Mouse (Mus musculus): ENCODE measurements at regions not wholly inside any gene's neighbourhood (a gene's known extent, or its start where the extent isn't known, plus 50 kb on each side); places are given as distances from the start of the nearest gene placed in this dataset.

DNA sequence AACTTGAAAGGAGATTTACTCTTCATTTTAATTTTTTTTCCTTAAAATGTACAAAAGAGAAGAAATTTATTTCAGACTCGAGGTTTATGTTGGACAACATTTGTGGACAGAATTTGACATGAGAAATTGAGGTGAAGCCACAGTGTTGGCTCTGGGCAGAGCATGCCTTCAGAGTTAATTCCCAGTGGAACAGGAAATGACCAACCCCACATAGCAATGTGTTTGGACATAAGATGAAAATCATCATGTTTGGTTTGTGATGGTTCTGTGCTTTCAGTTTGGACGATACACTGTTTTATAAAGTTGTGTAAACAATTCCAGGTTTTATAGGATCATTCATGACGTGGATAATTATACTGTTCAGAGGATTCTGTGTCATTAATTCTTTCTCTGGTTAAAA, 271.9 kb upstream of the Mettl25 start:
- DNase-seq: no peak

DNA sequence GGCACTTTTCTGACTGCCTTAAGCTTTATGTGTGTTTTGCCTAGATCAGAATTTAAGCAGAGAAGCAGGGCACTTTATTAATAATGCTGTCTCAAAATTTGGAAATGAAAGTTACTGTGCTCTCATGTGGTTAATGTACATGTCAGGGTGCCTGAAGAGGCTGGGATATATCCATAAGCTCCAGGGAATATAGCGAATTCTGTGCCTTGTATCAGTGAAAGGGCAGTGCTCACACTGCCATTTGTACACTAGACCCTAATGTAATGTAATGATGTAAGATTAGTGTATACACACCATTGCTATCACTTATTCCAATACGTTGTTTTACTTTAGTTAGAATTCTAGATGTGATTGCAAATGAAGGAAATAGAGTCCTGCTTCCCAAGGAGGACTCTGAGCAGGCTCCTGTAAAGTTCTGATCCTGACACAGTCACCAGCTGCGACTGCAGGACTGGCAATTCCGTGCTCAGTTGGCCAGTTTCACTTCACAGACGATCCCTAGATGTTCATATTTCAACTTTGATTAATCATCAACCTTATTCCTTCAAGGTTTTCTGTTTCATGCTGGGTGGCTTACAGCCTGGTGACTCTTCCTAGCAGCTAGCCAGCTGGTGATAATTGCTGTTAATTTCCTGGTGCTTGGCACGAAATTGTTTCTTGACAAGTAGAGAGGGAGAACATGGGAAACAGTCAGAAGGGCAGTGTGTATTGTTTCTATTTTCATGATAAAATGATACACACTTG, 273.7 kb upstream of the Mettl25 start:
- DNase-seq: peak; percentile 8 to 13

DNA sequence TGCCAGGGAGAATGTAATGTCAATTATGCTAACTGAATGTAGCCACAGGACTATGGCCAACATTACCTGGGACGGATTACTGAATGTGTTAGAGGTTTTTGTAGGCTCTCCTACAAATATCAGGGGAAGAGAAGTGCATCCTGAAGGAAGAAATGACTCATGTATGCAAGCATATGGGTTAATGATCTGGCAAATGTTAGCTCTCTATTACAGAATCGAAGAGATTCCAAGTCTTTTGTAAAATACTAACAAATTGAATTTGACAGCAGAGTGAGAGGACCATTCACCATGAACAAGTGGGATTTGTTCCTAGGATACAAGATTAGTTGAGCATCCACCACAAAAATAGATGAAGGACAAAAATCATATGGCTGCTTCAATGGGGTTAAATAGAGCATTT, 280.6 kb upstream of the Mettl25 start:
- DNase-seq: no peak

DNA sequence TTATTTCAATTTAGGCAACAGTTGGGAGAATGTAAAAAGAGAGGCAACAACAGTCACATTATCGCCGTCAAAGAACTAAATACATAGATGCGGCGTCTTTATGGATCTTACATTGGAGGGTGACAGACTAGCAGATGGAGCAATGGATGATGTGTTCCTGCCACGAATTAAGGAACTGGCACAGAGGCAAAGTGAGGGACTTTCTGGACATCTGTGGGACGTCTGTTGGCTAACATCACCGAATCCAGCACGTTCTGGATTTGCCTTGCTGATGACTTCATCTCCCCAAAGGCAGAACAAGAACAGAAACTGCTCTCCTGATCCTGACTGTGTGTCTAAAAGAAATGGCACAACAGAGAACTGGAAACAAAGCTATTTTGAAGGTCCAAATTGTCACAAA, 281.8 kb upstream of the Mettl25 start:
- DNase-seq: peak in 1 of 2 experiments; percentile 7

DNA sequence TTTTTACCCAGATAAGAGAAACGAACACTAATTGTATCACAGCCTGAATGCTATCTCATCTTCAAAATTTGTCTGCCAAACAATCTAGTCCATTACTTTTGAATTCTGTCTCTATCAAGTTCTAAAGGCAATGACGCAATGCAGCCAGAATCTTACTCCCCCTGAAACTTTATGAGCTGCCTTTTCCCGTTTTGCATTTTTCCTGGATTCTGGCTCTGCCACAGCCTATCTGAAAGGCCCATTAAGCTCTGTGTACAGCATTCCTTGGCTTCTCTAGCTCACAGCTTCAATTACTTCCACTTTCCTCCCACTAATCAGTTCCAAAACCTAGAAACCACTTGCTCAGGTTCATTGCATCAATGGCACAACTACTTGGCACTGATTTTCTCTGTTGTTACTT, 298.0 kb upstream of the Ppfia2 start:
- no peak for DNase-seq

DNA sequence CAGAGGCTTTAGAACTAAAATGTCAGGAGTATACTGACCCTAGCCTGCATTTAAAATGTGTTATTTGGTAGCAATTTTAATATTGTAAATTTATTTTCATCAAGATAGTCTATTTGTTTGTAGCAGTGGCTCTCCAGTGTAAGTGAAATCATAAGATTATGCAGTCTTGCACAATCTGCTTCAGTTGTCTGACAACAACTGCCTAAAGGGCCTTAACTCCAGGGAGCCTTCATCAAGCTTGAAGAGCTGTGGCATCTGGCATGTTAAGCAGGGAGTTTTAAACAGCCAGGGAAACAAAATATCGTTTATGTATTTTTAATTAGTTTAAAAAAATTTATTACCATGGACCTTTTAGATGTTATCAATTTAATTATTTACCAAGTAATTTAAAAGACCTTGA, 295.7 kb upstream of the Ppfia2 start:
- no peak for DNase-seq

DNA sequence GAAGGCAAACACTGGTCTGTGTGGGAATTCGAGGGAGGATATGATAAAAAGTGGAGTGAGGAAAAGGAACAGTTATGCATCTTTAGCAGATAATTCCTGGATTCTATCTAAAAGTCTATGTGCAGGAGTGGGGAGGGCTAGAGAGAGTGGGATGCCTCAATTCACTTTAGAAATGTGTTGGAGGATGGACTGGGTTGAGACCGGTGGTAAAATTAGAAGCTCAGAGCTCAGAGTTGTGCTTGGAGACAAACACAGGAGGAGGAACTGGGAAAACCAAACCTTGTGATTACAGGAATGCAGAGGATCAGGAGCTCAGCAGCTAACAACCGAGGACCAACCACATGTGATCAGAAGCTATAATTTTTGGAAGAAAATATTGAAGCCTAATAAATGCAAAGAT, 290.5 kb upstream of the Ppfia2 start:
- no peak for DNase-seq

DNA sequence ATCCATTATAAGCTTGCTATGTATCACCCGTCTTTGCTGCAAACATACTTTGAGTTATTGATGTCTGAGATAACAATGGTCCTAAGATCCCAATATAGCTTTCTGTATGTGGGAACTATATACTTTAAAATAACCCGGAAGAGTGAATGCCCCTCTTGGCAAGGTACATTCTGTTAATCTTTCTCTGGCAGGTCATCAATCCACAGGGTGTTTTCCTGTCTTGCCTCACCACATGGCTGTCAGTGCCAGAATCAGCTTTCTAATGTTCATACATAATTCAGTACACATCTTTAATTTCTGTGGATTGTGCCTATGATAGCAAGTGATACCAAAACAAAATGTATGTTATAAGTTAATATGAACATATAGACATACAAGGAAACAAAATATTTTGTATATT, 267.6 kb upstream of the Ppfia2 start:
- DNase-seq: peak in 1 of 2 experiments; percentile 8

DNA sequence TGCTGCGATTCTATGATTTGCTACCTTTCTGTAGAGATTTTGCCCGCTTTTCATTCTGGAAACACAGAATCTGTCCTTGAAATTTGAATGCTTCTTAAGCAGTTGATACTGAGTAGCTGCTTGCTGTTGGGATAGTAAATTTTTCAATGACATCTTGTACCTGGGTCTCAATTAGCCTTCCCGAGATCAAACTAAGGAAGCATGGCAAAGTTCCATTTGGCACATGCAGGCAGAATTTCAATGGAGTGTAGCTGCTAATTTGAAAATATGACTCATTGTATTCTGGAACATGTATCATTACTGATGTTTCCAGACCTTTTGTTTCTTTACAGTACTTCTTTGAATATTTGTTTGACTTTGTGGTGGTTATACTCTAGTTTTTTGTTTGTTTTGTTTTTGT, 245.9 kb upstream of the Ppfia2 start:
- DNase-seq: peak in 1 of 2 experiments; percentile 31

DNA sequence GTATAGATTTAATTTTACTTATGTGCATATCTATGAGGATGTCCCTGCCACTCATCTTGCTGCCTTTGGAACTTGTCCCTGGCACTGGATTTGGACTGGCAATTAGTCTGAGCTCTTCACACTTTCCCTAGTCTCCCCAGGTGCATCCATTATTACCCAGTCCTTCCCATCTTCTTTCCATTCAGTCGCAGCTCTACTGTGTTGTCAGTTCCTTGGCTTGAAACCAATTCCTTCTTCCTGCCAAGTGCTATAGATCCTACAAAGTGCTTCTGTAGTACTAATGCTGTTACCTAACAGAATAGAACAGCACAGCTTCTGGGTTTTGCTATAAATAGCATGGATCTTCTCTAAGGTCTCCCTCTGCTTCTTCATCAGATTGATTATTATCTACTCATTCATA, 228.0 kb upstream of the Ppfia2 start:
- DNase-seq: peak; percentile 8 to 14

DNA sequence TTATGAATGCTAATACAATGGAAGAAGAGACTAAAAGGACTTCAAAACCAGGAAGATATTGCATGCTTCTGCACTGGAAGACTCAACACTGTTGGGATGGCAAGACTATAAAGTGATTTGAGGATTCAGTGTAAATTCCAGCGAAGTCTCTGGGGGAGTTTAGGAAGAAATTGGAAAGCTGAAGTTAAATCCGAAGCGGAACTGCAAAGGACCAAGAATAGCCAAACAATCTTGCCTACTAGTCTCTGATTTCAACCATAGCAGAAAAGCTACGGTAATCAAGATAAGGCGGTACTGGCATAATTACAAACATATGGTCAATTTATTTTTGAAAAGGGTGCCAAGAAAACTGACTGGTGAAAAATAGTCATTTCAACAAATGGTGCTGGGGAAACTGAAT, 216.0 kb upstream of the Ppfia2 start:
- DNase-seq: peak in 1 of 2 experiments; percentile 9

DNA sequence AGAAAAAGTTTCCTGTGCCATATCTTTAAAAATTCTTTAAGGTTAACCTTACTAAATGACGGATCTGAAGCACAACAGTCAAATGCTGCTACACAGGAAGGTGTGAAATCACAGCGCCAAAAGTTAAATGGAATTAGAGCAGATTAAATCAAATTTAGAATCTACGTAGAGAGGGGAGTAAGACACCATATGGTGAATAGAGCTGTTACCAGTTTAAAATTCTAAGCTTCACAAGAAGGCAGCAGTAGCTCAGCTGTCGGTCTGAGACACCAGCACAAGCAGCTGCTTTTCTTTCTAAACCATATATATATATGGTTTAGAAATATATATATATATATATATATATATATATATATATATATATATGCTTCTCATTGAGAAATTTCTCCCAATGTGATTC, 210.3 kb upstream of the Ppfia2 start:
- DNase-seq: no peak

DNA sequence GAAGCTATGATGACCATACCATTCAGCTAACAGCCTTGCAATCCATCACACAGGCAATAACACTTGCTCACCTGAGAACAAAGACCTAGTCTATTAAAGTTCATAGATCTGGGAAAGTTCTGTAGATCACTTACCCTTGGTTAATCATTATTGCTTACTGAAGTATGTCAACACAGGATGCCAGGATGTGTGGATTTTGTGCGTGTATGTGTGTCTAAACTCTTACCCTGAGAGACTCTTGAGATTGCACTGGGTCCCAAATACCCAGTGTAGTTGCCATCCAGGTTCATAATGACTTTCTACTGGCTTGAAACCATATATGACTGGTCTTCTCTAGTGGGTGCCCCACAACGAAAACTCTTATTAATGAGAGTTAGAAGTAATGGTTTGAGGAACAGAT, 196.8 kb upstream of the Ppfia2 start:
- no peak for DNase-seq

DNA sequence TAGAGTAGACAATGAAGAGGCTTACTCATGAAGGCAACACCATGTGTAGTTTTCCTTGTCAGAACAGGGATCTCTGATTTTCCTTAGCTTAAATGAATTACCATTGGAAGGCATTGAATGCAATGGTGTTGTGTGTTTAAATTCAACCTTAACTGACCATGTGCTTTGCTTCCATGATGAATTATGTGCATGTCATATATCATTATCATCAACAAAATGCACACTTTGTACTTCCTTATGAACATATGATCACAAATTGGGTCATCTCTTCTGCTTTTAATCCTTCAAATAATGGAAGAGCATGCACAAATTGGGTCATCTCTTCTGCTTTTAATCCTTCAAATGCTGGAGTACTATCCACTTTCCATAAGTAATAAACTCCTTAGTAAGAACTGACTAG, 180.2 kb upstream of the Ppfia2 start:
- no peak for DNase-seq

DNA sequence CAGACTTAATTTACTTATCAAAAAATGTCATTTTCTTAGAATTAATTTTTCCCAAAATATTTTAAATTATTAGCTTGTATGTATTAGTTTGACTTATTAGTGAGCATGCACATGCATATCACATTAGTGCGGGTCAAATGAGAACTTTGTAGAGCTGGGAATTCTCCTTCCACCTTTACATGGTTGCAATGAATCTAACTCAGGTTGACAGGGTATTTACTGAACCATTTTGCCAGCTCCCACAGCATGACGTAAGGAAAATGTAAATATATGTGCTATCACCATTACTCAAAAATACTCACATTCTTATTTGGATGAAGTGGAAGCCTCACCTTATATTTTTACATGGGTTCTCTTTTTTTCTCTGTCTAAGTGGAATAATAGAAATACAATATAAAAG, 179.4 kb upstream of the Ppfia2 start:
- DNase-seq: no peak

DNA sequence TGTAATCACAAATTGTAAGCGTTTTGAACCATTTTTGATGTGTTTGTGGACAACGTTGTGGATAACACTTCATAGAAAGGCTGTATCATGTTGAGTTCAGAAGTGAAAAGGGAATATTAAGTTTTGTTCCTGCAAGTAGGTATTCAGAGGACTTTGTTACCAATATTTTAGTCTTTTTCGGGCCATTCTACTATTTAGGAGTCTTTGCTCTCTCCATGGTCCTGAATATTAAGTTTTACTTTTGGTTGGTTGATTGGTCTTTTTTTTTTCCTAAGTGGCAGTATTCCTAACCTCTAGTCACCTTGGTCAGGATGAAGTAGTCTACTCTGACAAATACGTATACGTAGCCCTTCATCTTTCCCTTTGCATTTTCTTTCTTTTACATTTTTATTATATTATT, 174.6 kb upstream of the Ppfia2 start:
- no peak for DNase-seq

DNA sequence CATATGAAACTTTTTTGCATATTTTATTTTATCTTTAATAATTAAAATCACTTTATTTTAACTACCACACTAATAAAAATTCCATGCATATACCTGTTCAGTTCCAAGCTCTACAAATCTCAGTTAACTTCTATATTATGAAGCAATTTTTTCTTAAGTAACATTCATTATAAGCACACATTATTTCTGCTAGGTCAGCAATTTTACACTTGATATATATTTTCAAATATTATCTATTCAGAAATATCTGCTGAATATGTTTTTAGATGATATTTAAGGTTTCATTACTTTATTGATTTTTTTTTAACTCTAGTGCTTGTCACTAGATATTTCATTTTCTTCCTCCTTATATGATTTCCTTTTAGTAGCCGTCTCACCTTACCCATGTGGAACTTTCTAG, 135.0 kb upstream of the Ppfia2 start:
- no peak for DNase-seq

DNA sequence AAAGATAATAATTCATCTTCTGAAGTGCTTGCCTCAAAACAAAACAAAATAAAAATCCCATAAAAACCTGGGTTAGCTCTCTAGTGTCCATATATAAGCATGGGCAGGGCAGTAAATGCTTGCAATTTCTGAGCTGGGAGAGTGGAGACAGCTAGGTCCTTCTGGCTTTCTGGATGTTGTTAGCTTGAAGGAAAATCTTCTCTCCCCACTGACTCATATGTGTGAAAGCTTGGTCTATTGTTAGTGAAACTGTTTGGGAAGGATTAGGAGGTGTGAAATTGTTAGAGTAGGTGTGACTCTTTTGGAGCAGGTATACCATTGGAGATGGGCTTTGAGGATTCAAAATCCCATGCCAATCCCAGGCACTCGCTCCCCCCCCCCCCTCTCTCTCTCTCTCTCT, 118.5 kb upstream of the Ppfia2 start:
- no peak for DNase-seq

DNA sequence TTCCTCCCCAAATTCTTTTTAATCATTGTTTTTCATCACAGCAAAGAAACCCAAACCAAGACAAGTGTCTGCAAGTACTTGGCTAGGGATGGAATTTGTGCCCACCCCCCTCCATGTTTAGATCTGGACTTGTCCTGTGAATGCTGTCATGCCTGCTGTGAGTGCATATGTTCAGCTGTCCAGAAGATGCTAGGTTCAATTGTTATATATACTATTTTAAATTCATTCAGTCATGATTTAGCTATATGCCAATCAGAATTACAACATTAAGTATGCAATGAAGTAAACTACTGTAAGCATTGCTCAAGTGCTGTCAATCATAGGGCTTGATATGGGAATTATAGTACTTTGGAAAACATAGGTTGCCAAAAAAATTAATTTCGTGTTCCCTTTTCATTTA, 94.5 kb upstream of the Ppfia2 start:
- peak; percentile 35 to 69 for DNase-seq

DNA sequence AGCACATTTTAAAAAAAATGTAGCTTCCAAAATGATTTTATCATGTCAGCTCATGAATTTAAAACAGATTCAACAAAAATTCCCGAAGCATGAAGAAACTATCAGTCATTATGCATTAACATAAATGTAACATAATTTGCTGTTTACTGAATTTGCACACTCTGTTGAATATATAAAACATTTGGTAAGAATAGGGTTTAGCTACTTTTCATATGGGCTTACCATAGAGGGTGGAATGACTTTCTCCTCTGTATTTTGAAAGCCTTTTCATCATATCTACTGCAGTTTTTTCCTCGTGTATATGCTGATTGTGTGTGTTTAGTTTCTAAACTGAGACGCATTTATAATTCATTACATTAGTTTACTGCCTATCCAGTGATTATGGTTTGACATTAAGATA, 94.0 kb upstream of the Ppfia2 start:
- no peak for DNase-seq

DNA sequence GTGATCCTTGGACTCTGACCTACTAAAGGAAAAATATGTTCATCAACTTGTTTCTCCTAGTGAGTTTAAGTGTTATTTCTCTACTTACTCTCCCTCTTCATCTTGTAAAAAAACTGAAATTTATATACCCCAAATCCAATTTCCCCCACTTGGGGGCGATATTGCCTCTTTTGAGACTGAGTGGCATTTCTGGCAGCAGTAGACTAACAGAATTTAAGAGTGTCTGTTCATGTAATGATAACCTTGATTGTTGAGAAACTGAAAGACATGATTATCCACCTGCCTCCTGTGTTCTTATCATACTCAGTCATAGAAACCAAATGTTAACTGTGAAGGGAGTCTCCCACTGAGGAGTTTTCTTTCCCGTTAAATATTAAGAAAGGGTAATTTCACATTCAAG, 89.5 kb upstream of the Ppfia2 start:
- peak; percentile 5 to 13 for DNase-seq

DNA sequence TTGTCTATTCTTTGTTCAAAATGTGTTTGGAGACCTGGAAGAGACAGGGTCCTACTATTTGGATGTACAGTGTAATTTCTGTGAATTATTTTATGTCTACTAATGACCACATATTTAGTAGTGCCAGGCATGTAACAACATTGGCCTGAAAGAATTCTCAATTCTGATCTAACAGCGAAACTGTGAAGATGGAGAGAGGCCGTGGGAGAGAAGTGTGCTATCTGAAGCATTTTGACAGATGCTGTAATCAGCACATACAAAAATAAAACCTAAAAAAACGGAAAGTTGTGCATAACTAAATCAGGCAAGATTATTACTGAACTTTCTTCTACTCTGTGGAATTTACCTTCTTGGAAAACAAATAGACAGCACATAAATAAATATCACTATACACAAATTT, 61.4 kb upstream of the Ppfia2 start:
- DNase-seq: no peak

DNA sequence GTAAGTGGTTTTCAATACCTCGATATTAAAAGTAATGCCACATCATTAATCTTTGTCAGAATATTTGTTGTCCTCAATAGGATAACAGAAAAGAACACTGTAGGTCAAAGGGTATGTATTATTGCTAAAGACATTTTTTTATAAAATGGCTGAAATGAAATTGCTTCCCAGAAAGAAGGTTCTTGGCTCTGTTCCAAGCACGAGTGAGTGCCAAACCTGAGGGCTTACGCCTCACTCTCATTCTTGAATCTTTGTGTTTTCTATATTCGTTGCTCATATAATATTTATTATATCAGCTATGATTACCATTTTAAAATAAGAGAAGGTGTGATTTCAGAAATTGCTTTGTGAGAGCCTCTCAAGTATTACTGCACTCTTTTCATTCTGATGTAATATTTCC, 57.0 kb upstream of the Ppfia2 start:
- DNase-seq: peak in 1 of 2 experiments; percentile 28

DNA sequence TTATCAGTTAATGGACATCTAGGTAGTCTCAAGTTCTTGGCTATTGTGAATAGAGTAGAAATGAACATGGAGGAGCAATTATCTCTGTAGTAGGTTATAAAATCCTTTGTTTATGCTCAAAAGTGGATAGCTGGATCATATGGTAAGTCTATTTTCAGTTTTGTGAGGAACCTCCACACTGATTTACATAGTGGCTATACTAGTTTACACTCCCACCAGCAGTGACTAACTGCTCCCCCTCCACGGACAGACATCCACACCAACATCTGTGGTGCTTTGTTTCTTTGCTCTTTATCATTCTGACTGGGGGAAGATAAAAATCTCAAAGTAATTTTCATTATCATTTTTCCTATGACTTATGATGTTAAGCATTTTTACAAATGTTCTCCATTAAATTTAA, 55.1 kb upstream of the Ppfia2 start:
- DNase-seq: no peak

DNA sequence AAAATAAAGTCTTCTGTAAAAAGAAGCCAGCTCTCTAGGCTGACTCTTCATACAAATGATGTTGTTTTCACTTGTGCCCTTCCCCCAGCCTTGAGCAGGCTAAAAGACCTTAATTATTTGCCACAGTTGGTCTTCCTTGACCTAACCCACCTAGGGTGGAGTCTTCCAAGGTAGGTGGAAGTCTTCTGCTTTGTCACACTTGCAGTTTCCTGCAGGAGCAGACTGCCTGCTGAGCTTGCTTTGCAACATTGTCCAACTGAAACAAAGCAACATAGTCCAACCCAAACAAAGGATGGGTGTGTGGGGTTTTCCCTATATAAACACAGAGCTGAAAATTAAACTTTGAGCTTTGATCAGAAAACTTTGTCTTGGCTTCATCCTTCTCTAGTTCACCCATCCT, 53.0 kb upstream of the Ppfia2 start:
- DNase-seq: no peak
